Mouse (Mus musculus): ENCODE measurements at regions not wholly inside any gene's neighbourhood (a gene's known extent, or its start where the extent isn't known, plus 50 kb on each side); places are given as distances from the start of the nearest gene placed in this dataset.

GRCm38 (mm10) chr9:23027377-23028313 lies 195.2 kb upstream of the Bmper start:
- no peak for ATAC-seq

GRCm38 (mm10) chr9:23029421-23029820 lies 193.5 kb upstream of the Bmper start:
- ATAC-seq: no peak

GRCm38 (mm10) chr9:23030138-23030537 lies 192.7 kb upstream of the Bmper start:
- ATAC-seq: no peak

- ATAC-seq: no peak
Measured at GRCm38 (mm10) chr9:23030546-23030945, 192.3 kb upstream of the Bmper start.

GRCm38 (mm10) chr9:23031916-23032315 lies 191.0 kb upstream of the Bmper start:
- ATAC-seq: no peak

GRCm38 (mm10) chr9:23035306-23035705 lies 187.6 kb upstream of the Bmper start:
- ATAC-seq: no peak

- no peak for ATAC-seq
Measured at GRCm38 (mm10) chr9:23035901-23036610, 186.8 kb upstream of the Bmper start.

- no peak for ATAC-seq
Measured at GRCm38 (mm10) chr9:23037513-23037914, 185.4 kb upstream of the Bmper start.

- ATAC-seq: no peak
Measured at GRCm38 (mm10) chr9:23039588-23039987, 183.3 kb upstream of the Bmper start.

- no peak for ATAC-seq
Measured at GRCm38 (mm10) chr9:23041025-23041424, 181.9 kb upstream of the Bmper start.

- no peak for ATAC-seq
Measured at GRCm38 (mm10) chr9:23041537-23042472, 181.1 kb upstream of the Bmper start.

GRCm38 (mm10) chr9:23043006-23043405 lies 179.9 kb upstream of the Bmper start:
- ATAC-seq: no peak

- ATAC-seq: no peak
Measured at GRCm38 (mm10) chr9:23045486-23045885, 177.4 kb upstream of the Bmper start.

- ATAC-seq: no peak
Measured at GRCm38 (mm10) chr9:23050751-23051150, 172.1 kb upstream of the Bmper start.

GRCm38 (mm10) chr9:23059526-23059925 lies 163.3 kb upstream of the Bmper start:
- ATAC-seq: no peak

- no peak for ATAC-seq
Measured at GRCm38 (mm10) chr9:23060526-23060925, 162.3 kb upstream of the Bmper start.

GRCm38 (mm10) chr9:23061179-23061929 lies 161.5 kb upstream of the Bmper start:
- no peak for ATAC-seq

GRCm38 (mm10) chr9:23062057-23062655 lies 160.7 kb upstream of the Bmper start:
- ATAC-seq: no peak

- no peak for ATAC-seq
Measured at GRCm38 (mm10) chr9:23062656-23063444, 160.0 kb upstream of the Bmper start.

GRCm38 (mm10) chr9:23064001-23064400 lies 158.9 kb upstream of the Bmper start:
- no peak for ATAC-seq

GRCm38 (mm10) chr9:23064811-23065210 lies 158.1 kb upstream of the Bmper start:
- ATAC-seq: no peak

All from activated CD4-positive, CD25-positive, alpha-beta regulatory T cell, adult 4 months (primary cell).